Mouse (Mus musculus) heart, postnatal 25 days (tissue): ENCODE measurements around the gene Lin28a. TPM values are rescaled to one million over a fixed set of nuclear protein-coding genes. Genes with fewer than 3 reads are reported as not detected.

Experiments
- total RNA-seq, 2 experiments: library from RNA; stranded (reverse); gene quantifications; 2 replicates each; pipeline ENCODE4 v1.2.3; 2021

Gene Lin28a
- total RNA-seq, 2 experiments from 2014 or later: not detected

Other genes starting within 250 kb of the Lin28a start
- gene Rps6ka1, start 131.0 kb downstream of the Lin28a start, total RNA-seq: 1 to 10 TPM; 5.4 to 6.3 TPM
- 100 to 1,000 TPM; 104 to 120 TPM for gene Hmgn2, start 50.2 kb downstream of the Lin28a start, total RNA-seq
- gene Dhdds, start 17.9 kb downstream of the Lin28a start, total RNA-seq: 10 to 100 TPM; 26.4 to 30.1 TPM
- not detected for gene Zfp683, start 35.0 kb upstream of the Lin28a start, total RNA-seq
- gene Crybg2, start 42.0 kb upstream of the Lin28a start, total RNA-seq: not detected
- 1 to 10 TPM; 3.6 to 4.5 TPM for gene Cd52, start 76.2 kb upstream of the Lin28a start, total RNA-seq
- gene Ubxn11, start 83.7 kb upstream of the Lin28a start, total RNA-seq: 1 to 10 TPM; 1.1 to 1.5 TPM
- 10 to 100 TPM; 38.8 to 41.8 TPM for gene Sh3bgrl3, start 109.9 kb upstream of the Lin28a start, total RNA-seq
- 10 to 100 TPM; 45.4 to 46.9 TPM for gene Cep85, start 168.3 kb upstream of the Lin28a start, total RNA-seq
- not detected for gene Gm7534, start 184.2 kb upstream of the Lin28a start, total RNA-seq
- gene Catsper4, start 208.5 kb upstream of the Lin28a start, total RNA-seq: not detected
- 1 to 10 TPM; 2.9 to 3.0 TPM for gene Cnksr1, start 219.6 kb upstream of the Lin28a start, total RNA-seq
- not detected for gene E130218I03Rik, start 224.8 kb upstream of the Lin28a start, total RNA-seq
- gene Zfp593, start 226.8 kb upstream of the Lin28a start, total RNA-seq: 1 to 10 TPM; 3.1 to 3.2 TPM
- gene Gm30191, start 228.1 kb upstream of the Lin28a start, total RNA-seq: not detected
- 1 to 10 TPM; 6.0 to 7.6 TPM for gene Grrp1, start 235.3 kb upstream of the Lin28a start, total RNA-seq